22 mouse cellular contexts compared by ENCODE assay signal in genomic region chr17:83108151-83108550, GRCm38 (mm10).
DNase-seq lines count a peak whose midpoint lies in the region; ATAC-seq lines count a peak whose summit lies in the region.
"Had no signal": no experiment of that assay in that cellular context is flagged by ENCODE, and none has a peak within 500 bp of the region (broad histone marks: within the 10 kb centered on the region; RNA-seq: fewer than 3 reads in every experiment).

No protein-coding gene starts in this region.

- no peak overlapping the region for H3K4me3 ChIP-seq in heart, embryonic 13.5 days
- no peak overlapping the region for H3K4me3 ChIP-seq in embryonic facial prominence, embryonic 10.5 days
- H3K4me3 ChIP-seq in liver, embryonic 11.5 days (ENCODE audit: low read depth, low read length), result no peak overlapping the region
- H3K4me3 ChIP-seq: erythroblast, embryonic 14.5 days; left cerebral cortex, adult 2 months; limb, embryonic 12.5 days; myocyte had no signal

- intact Hi-C loops in left cerebral cortex, postnatal 25 days (cut with DNase I), result no loop called here

- no peaks in the 10 kb centered on the region for H3K9me3 ChIP-seq in heart, embryonic 13.5 days
- H3K9me3 ChIP-seq in embryonic facial prominence, embryonic 10.5 days, result no peaks in the 10 kb centered on the region
- H3K9me3 ChIP-seq in liver, embryonic 11.5 days (ENCODE audit: control insufficient read depth, low read length), result no peaks in the 10 kb centered on the region
- H3K9me3 ChIP-seq: limb, embryonic 12.5 days had no signal

- H3K27me3 ChIP-seq in heart, embryonic 13.5 days (replicated peaks), result no peaks in the 10 kb centered on the region; the same call in 1 of the 2 replicates
- H3K27me3 ChIP-seq in embryonic facial prominence, embryonic 10.5 days (replicated peaks; ENCODE audit: low read depth, poor library complexity, severe bottlenecking), result peaks cover 17% of the 10 kb centered on the region
- no peaks in the 10 kb centered on the region; the same call in 1 of the 2 replicates for H3K27me3 ChIP-seq in liver, embryonic 11.5 days (replicated peaks; ENCODE audit: control insufficient read depth, insufficient read depth, low read length)
- H3K27me3 ChIP-seq: Patski had no signal

- no peaks in the 10 kb centered on the region for H3K36me3 ChIP-seq in heart, embryonic 13.5 days
- H3K36me3 ChIP-seq in embryonic facial prominence, embryonic 10.5 days (replicated peaks), result no peaks in the 10 kb centered on the region
- no peaks in the 10 kb centered on the region for H3K36me3 ChIP-seq in liver, embryonic 11.5 days (ENCODE audit: control insufficient read depth, insufficient read depth, low read length)
- H3K36me3 ChIP-seq: limb, embryonic 12.5 days had no signal

- 30% methylated on average over 10 of the region's 10 CpGs for WGBS in heart, embryonic 13.5 days
- WGBS in embryonic facial prominence, embryonic 10.5 days, result 74% methylated on average over 10 of the region's 10 CpGs
- 51% methylated on average over 10 of the region's 10 CpGs for WGBS in liver, embryonic 11.5 days

- H3K4me2 ChIP-seq in heart, embryonic 13.5 days, result peak overlapping the region; percentile 30; the same call in 1 of the 2 replicates
- H3K4me2 ChIP-seq in liver, embryonic 11.5 days, result no peak overlapping the region
- H3K4me2 ChIP-seq: limb, embryonic 12.5 days had no signal

- ATAC-seq in heart, embryonic 13.5 days (ENCODE audit: extremely low read depth, insufficient number of reproducible peaks, low FRiP score, low TSS enrichment), result peak; percentile 61
- ATAC-seq in liver, embryonic 11.5 days (replicated peaks; ENCODE audit: low FRiP score), result 0 out of 2 replicates have a peak, but pooled peaks have one; percentile 41
- ATAC-seq: forebrain, embryonic 14.5 days; hindbrain, embryonic 16.5 days; Patski had no signal

- no peak overlapping the region; the same call in 1 of the 2 replicates for H3K27ac ChIP-seq in heart, embryonic 13.5 days (replicated peaks)
- H3K27ac ChIP-seq in embryonic facial prominence, embryonic 10.5 days (replicated peaks), result peak overlapping the region; percentile 44; the same call in 1 of the 2 replicates
- no peak overlapping the region for H3K27ac ChIP-seq in liver, embryonic 11.5 days (ENCODE audit: low read depth, low read length)
- H3K27ac ChIP-seq: kidney, postnatal 0 days; left cerebral cortex, adult 2 months; limb, embryonic 12.5 days had no signal

- H3K9ac ChIP-seq in heart, embryonic 13.5 days, result no peak overlapping the region
- no peak overlapping the region for H3K9ac ChIP-seq in liver, embryonic 11.5 days (ENCODE audit: low read depth, low read length)
- H3K9ac ChIP-seq: limb, embryonic 12.5 days had no signal

- peaks cover 43% of the 10 kb centered on the region for H3K4me1 ChIP-seq in heart, embryonic 13.5 days
- peaks cover 47% of the 10 kb centered on the region for H3K4me1 ChIP-seq in embryonic facial prominence, embryonic 10.5 days
- H3K4me1 ChIP-seq in liver, embryonic 11.5 days (replicated peaks; ENCODE audit: control insufficient read depth, insufficient read depth, low read length), result peaks cover 5% of the 10 kb centered on the region

- DNase-seq in heart, adult 18-20 months, result no peak
- DNase-seq in kidney, postnatal 4 days, result peak; percentile 37 to 41
- no peak for DNase-seq in kidney, postnatal 25 days
- DNase-seq in embryonic facial prominence, embryonic 10.5 days (ENCODE audit: low spot score), result no peak
- no peak for DNase-seq in liver, embryonic 11.5 days (ENCODE audit: low spot score)
- DNase-seq in adrenal gland, postnatal 25 days, result no peak
- no peak for DNase-seq in left cerebral cortex, postnatal 25 days (ENCODE audit: low spot score in 2 of 2)
- DNase-seq: cerebellum, postnatal 14 days; gastrocnemius, postnatal 25 days; heart, postnatal 14 days; midbrain, embryonic 14.5 days; spleen, adult 18-20 months; thymus, postnatal 36 days had no signal

Comparison
In these comparisons a context has a peak if more than half of its experiments do, and no peak if none do; other contexts are left out.
1. DNase-seq: peak in kidney, postnatal 4 days (2 of 2); none in heart, adult 18-20 months (0 of 2), kidney, postnatal 25 days (0 of 2), embryonic facial prominence, embryonic 10.5 days (single experiment), liver, embryonic 11.5 days (single experiment), adrenal gland, postnatal 25 days (single experiment) and left cerebral cortex, postnatal 25 days (0 of 2).